ENCODE assay signal across 8 mouse cellular contexts in the genomic region with DNA sequence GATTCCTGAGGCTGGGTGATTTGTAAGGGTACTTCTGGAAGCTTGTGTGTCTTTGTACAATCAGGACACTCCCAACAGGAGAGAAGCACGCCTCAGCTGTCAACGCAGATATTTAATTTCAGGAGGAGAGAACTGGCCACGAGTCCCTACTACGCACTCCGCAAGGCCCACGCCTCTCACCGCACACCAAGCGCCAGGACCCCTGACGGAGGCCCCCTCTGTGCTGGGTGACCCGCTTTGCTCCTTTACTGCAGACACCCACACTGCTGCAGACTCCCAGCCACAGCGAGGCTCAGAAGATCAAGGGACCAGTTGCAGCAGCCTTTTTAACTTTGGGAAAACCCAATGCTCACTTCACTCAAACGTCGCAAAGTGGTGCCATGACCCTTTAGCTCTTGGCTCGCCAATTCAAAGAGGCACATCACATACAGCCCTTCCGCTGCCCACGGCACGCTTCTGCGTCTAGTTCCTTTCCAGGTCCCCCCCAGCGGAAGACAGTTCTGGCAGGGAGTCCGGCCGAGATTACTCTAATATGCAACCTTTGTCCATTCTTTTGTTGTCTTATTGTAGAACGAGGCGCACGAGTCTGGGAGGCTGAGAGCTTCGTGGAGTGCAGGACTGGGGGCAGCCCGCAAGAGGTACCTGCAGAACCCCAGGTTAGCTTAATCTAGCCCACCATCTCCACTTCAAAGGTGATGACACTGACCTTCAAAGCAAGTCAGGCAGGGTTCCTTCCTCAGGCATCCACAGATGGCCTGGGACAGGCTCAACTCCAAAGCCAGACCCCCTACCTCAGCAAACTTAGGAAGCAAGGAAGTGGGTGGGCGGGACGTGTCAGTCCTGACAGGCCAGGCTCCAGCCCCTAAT. TPM values are rescaled to one million over a fixed set of nuclear protein-coding genes. Genes with fewer than 3 reads are reported as not detected.
DNase-seq lines count a peak whose midpoint lies in the region; ATAC-seq and TF ChIP-seq lines count a peak whose summit lies in the region.

No protein-coding gene starts in this region.

- peak; percentile 20 for DNase-seq in liver, adult 2 months (ENCODE audit: extremely low read depth, low read depth, low spot score)
- no peak for DNase-seq in liver
- peak; percentile 26 for DNase-seq in cerebellum, adult 11 months
- DNase-seq in forebrain, embryonic 14.5 days (ENCODE audit: low spot score) = no peak
- peak; percentile 53 for DNase-seq in skeletal muscle tissue, adult 2 months (ENCODE audit: low read depth, low spot score)
- DNase-seq in layer of hippocampus, postnatal 14 days (ENCODE audit: low spot score in 2 of 2) = no peak
- no peak for DNase-seq in layer of hippocampus, adult 9-11 months

- WGBS in liver, adult 2 months = 68% methylated on average over 28 of the region's 28 CpGs
- 61% methylated on average over 28 of the region's 28 CpGs for WGBS in forebrain, embryonic 14.5 days
- WGBS in limb, embryonic 12.5 days = 26% methylated on average over 28 of the region's 28 CpGs

- H3K4me1 ChIP-seq in liver, adult 2 months (ENCODE audit: control insufficient read depth, insufficient read depth, low read length) = peaks cover 13% of the 10 kb centered on the region
- H3K4me1 ChIP-seq in forebrain, embryonic 14.5 days (ENCODE audit: control insufficient read depth, insufficient read depth, low read length) = peaks cover 4% of the 10 kb centered on the region; the same call in 1 of the 2 replicates
- H3K4me1 ChIP-seq in limb, embryonic 12.5 days (replicated peaks) = peaks cover 43% of the 10 kb centered on the region

- H3K79me2 ChIP-seq in liver, adult 2 months (ENCODE audit: control insufficient read depth, insufficient read depth, low read length) = peaks cover 5% of the 10 kb centered on the region; the same call in 1 of the 2 replicates

- peak overlapping the region; percentile 95; the same call in 1 of the 2 replicates for H3K4me3 ChIP-seq in liver, adult 2 months (ENCODE audit: insufficient read depth, low read depth, low read length)
- H3K4me3 ChIP-seq in forebrain, embryonic 14.5 days (ENCODE audit: low read depth, low read length) = peak overlapping the region; percentile 66
- H3K4me3 ChIP-seq in limb, embryonic 12.5 days (replicated peaks) = peak overlapping the region; percentile 78

- H3K4me2 ChIP-seq in forebrain, embryonic 14.5 days (ENCODE audit: low read length) = peak overlapping the region; percentile 98
- peak overlapping the region; percentile 97 for H3K4me2 ChIP-seq in limb, embryonic 12.5 days

- H3K9ac ChIP-seq in liver, adult 2 months (ENCODE audit: low read depth, low read length) = no peak overlapping the region
- H3K9ac ChIP-seq in forebrain, embryonic 14.5 days (ENCODE audit: low read length) = peak overlapping the region; percentile 82
- H3K9ac ChIP-seq in limb, embryonic 12.5 days (replicated peaks) = peak overlapping the region; percentile 84; the same call in 1 of the 2 replicates

- no peak for TF ChIP-seq CTCF in liver, adult 2 months (IDR thresholded peaks at IDR 0.05; ENCODE audit: low read depth, low read length)

- no peaks in the 10 kb centered on the region for H3K27me3 ChIP-seq in liver, adult 2 months (ENCODE audit: control insufficient read depth, insufficient read depth, low read length)
- peaks cover 5% of the 10 kb centered on the region; the same call in 1 of the 2 replicates for H3K27me3 ChIP-seq in forebrain, embryonic 14.5 days (replicated peaks; ENCODE audit: control insufficient read depth, insufficient read depth, low read length)
- H3K27me3 ChIP-seq in limb, embryonic 12.5 days = peaks cover 8% of the 10 kb centered on the region

- H3K36me3 ChIP-seq in liver, adult 2 months (ENCODE audit: control insufficient read depth, insufficient read depth, low read length) = no peaks in the 10 kb centered on the region
- no peaks in the 10 kb centered on the region for H3K36me3 ChIP-seq in forebrain, embryonic 14.5 days (ENCODE audit: control insufficient read depth, insufficient read depth, low read length)
- no peaks in the 10 kb centered on the region for H3K36me3 ChIP-seq in limb, embryonic 12.5 days

- H3K9me3 ChIP-seq in forebrain, embryonic 14.5 days (replicated peaks; ENCODE audit: control insufficient read depth, low read length) = no peaks in the 10 kb centered on the region
- H3K9me3 ChIP-seq in limb, embryonic 12.5 days = no peaks in the 10 kb centered on the region

- TF ChIP-seq POLR2A in liver, adult 2 months (IDR thresholded peaks at IDR 0.05; ENCODE audit: extremely low read depth, insufficient read depth, low read length) = no peak

- no peak overlapping the region for H3K27ac ChIP-seq in liver, adult 2 months (replicated peaks; ENCODE audit: insufficient read depth, low read depth, low read length)
- no peak overlapping the region for H3K27ac ChIP-seq in forebrain, embryonic 14.5 days (ENCODE audit: low read depth, low read length)
- H3K27ac ChIP-seq in limb, embryonic 12.5 days = no peak overlapping the region

- peak; percentile 47 for ATAC-seq in forebrain, embryonic 14.5 days
- ATAC-seq in limb, embryonic 12.5 days (ENCODE audit: insufficient number of reproducible peaks, insufficient read depth, low FRiP score, low TSS enrichment, low read depth) = peak; percentile 30; the same call in 1 of the 2 replicates

RNA-seq across cellular contexts. Expression of a gene that starts 1.2 kb away (rescaled TPM):
- 18.2 and 19.9 TPM in 2 replicates for total RNA-seq in liver, adult 2 months (2014; rRNA removed)
- polyA plus RNA-seq in liver, adult 2 months (2012; rRNA removed) = 27.7 and 33.5 TPM in 2 replicates
- 63.9 and 70.5 TPM in 2 replicates for polyA plus RNA-seq in forebrain, embryonic 14.5 days (2014; fragmentation: Nextera tagmentation; extraction: Ambion mirVana)
- 74.3 and 82.8 TPM in 2 replicates for polyA plus RNA-seq in limb, embryonic 12.5 days (2016; fragmentation: Nextera tagmentation; extraction: Ambion mirVana)
- total RNA-seq in layer of hippocampus, postnatal 14 days (2021) = 10 to 100 TPM; 82.9 to 89.5 TPM

Comparison
In these comparisons a context has a peak if more than half of its experiments do, and no peak if none do; other contexts are left out.
1. DNase-seq: peak in liver, adult 2 months (single experiment), cerebellum, adult 11 months (single experiment) and skeletal muscle tissue, adult 2 months (single experiment); none in liver (single experiment), forebrain, embryonic 14.5 days (single experiment), layer of hippocampus, postnatal 14 days (0 of 2) and layer of hippocampus, adult 9-11 months (single experiment).
2. Peak in every context shown above with its lines, with median percentiles within 50 percentile points of each other: H3K4me3 ChIP-seq.